Mouse (Mus musculus): ENCODE results near the gene Syt12. TPM values are rescaled to one million over a fixed set of nuclear protein-coding genes. Genes with fewer than 3 reads are reported as not detected.
"Not testable (repeated sequence)": the region's sequence is repeated elsewhere in the genome, so short reads cannot be mapped to it uniquely, and the experiment has no call there.

Syt12 gene
- polyA plus RNA-seq, 1 experiment from 2014 or later = 1.9 TPM

DNA sequence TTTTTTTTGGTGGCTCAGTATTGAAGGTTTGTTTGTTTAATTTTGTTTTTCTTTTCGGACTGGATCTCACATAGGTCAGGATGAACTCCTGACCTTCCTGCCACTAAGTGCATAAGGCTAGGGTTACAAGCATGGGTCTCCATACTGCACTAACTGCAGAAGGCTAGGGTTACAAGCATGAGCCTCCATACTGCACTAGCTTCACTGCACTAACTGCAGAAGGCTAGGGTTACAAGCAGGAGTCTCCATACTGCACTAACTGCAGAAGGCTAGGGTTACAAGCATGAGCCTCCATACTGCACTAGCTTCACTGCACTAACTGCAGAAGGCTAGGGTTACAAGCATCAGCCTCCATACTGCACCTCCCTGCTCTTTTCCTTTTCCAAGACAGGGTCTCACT is 23.2 kb downstream of the Syt12 start:
- not testable (repeated sequence) for H3K27me3 ChIP-seq (replicated peaks); H3K4me3 ChIP-seq; H3K27ac ChIP-seq; H3K9ac ChIP-seq; H3K4me1 ChIP-seq; H3K36me3 ChIP-seq; H3K4me2 ChIP-seq (replicated peaks); ATAC-seq (ENCODE audit: low FRiP score, low read depth); H3K9me3 ChIP-seq
- WGBS = 63% methylated on average over 1 of the region's 1 CpGs

DNA sequence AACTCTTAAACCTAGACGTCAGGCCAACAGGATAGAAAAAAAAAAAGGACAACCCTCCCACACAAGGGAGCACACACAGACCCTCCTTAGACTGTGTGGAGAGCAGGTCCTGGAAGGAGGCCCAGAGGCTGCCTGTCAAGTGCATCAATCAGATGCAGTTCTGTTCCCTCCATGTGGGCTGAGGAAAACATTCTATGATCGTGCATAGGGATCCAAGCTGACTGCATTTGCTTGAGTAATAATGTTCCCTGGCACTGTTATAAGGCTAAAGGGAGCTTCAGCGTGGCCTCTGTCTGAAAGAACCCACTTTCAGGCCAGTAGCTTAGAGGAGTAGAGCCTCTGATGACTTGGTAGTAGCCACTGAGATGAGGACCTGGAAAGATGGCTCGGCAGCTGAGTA is 24.7 kb downstream of the Syt12 start:
- Histone ChIP-seq H3K4me2 (replicated peaks) (no peak overlapping the region), H3K27me3 (replicated peaks) (no peaks in the 10 kb centered on the region), H3K27ac (no peak overlapping the region), H3K36me3 (no peaks in the 10 kb centered on the region), H3K4me3 (no peak overlapping the region), H3K9ac (no peak overlapping the region), H3K4me1 (peaks cover 5% of the 10 kb centered on the region; the same call in 1 of the 2 replicates), H3K9me3 (no peaks in the 10 kb centered on the region)
- WGBS = 49% methylated on average over 4 of the region's 4 CpGs
- no peak for ATAC-seq (ENCODE audit: low FRiP score, low read depth)

DNA sequence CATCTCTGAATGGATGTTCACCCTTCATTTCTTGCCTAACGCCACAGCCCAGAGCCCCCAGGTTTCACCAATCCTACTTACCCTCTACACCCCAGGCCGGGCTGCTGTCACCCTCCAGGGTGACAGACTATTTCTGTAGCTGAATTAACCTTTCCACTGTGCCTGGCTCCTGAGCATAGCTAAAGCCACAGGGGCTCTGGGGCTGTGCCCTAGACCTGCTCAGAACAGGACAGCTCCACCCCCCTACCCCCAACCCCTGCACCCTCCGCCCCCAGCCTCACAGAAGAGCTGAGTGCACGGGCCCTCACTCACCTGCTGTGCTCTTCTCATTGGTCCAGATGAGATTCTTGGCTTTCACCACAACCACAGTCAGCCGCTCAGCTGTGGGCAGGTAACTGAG is 25.3 kb downstream of the Syt12 start:
- Histone ChIP-seq H3K4me2 (replicated peaks) (no peak overlapping the region), H3K9me3 (no peaks in the 10 kb centered on the region), H3K4me3 (no peak overlapping the region), H3K36me3 (no peaks in the 10 kb centered on the region), H3K4me1 (peaks cover 5% of the 10 kb centered on the region; the same call in 1 of the 2 replicates), H3K27me3 (replicated peaks) (no peaks in the 10 kb centered on the region), H3K9ac (no peak overlapping the region), H3K27ac (no peak overlapping the region)
- ATAC-seq (ENCODE audit: low FRiP score, low read depth) = no peak
- WGBS = 24% methylated on average over 5 of the region's 5 CpGs

DNA sequence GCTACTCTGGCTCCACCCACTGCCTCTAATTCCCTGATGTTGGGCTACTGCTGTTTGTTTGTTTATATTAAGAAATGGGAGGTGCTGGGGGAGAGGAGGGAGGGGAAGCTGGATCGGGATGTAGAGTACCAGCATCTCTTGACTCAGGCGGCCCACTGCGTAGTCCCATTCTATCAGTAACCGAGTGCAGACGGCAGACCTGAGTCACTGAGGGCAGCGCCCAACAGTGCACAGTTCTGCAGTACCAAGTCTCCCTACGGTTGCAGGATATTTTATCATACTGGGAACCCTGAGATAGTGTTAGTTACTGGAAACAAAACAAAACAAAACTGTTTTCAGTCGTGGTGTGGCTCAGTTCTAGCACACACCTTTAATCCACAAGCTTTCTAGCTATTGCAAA is 26.1 kb downstream of the Syt12 start:
- Histone ChIP-seq H3K4me1 (peaks cover 5% of the 10 kb centered on the region; the same call in 1 of the 2 replicates), H3K9me3 (no peaks in the 10 kb centered on the region), H3K4me3 (no peak overlapping the region), H3K4me2 (replicated peaks) (no peak overlapping the region), H3K9ac (no peak overlapping the region), H3K36me3 (no peaks in the 10 kb centered on the region), H3K27me3 (replicated peaks) (no peaks in the 10 kb centered on the region), H3K27ac (no peak overlapping the region)
- no peak for ATAC-seq (ENCODE audit: low FRiP score, low read depth)
- WGBS = 79% methylated on average over 8 of the region's 8 CpGs

DNA sequence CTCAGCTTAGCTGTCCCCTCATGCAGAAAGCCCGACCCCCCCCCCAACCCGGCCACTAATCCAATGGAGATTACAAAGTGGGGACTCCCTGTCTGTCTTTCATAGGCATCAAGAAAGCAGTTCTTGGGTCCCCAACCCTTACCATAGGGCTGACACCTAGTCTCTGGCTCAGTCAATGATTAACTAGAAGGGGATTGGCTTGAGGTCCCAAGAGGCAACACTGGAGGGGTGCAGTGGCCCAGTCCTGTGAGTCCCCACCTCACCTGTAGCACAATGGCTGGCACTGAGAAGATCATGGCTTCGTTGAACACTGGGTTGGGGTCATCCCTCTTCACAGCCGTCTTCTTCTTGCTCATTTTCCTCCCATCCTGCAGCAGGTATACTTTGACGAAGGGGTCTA is 26.6 kb downstream of the Syt12 start:
- H3K4me3 ChIP-seq = no peak overlapping the region
- no peaks in the 10 kb centered on the region for H3K9me3 ChIP-seq
- no peaks in the 10 kb centered on the region for H3K27me3 ChIP-seq (replicated peaks)
- no peak overlapping the region for H3K27ac ChIP-seq
- no peak overlapping the region for H3K4me2 ChIP-seq (replicated peaks)
- ATAC-seq (ENCODE audit: low FRiP score, low read depth) = no peak
- H3K4me1 ChIP-seq = peaks cover 5% of the 10 kb centered on the region; the same call in 1 of the 2 replicates
- no peak overlapping the region for H3K9ac ChIP-seq
- no peaks in the 10 kb centered on the region for H3K36me3 ChIP-seq
- WGBS = 76% methylated on average over 5 of the region's 5 CpGs

DNA sequence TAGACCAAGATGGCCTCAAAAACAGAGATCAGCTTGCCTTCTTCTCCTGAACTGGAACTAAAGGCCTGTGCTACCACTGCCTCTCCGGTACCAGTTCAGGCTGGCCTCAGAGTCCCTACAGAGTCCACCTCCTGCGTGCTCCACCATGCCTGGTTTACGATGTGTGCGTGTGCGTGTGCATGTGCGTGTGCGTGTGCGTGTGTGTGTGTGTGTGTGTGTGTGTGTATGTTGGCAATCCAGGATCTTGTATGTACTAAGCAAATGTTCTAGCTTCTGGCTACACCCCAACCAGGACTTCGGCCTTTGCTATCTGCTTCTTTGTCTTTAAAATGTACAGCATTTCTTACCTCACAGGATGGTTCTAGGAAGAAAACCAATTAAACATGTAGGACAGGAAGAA is 28.0 kb downstream of the Syt12 start:
- H3K27ac ChIP-seq = no peak overlapping the region
- no peaks in the 10 kb centered on the region for H3K27me3 ChIP-seq (replicated peaks)
- no peak overlapping the region for H3K9ac ChIP-seq
- H3K4me3 ChIP-seq = no peak overlapping the region
- H3K36me3 ChIP-seq = no peaks in the 10 kb centered on the region
- H3K4me1 ChIP-seq = peaks cover 5% of the 10 kb centered on the region; the same call in 1 of the 2 replicates
- WGBS = 94% methylated on average over 9 of the region's 9 CpGs
- ATAC-seq (ENCODE audit: low FRiP score, low read depth) = no peak
- H3K9me3 ChIP-seq = no peaks in the 10 kb centered on the region
- no peak overlapping the region for H3K4me2 ChIP-seq (replicated peaks)

DNA sequence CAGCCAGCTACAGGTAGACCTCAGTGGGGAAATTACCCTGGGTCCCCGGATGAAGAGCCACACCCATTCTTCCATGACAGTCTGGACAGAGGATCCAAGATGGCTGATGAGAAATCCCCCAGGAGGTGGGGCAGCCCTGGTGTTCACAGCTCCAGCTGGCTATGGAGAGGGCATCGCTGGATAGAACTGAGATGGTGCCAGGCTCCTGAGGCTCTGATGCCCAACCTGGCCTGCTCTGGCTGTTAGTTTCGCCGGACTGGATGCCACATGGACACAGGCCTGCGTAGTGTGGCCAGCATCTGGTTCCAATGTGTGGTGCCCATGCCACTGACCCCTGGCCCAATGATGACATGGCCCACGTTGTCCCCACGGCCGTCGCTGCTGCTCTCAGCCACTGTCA is 29.8 kb downstream of the Syt12 start:
- Histone ChIP-seq H3K9me3 (no peaks in the 10 kb centered on the region), H3K4me1 (peaks cover 5% of the 10 kb centered on the region; the same call in 1 of the 2 replicates), H3K27ac (no peak overlapping the region), H3K4me3 (no peak overlapping the region), H3K36me3 (no peaks in the 10 kb centered on the region), H3K9ac (no peak overlapping the region), H3K4me2 (replicated peaks) (no peak overlapping the region), H3K27me3 (replicated peaks) (no peaks in the 10 kb centered on the region)
- 85% methylated on average over 9 of the region's 9 CpGs for WGBS
- no peak for ATAC-seq (ENCODE audit: low FRiP score, low read depth)

DNA sequence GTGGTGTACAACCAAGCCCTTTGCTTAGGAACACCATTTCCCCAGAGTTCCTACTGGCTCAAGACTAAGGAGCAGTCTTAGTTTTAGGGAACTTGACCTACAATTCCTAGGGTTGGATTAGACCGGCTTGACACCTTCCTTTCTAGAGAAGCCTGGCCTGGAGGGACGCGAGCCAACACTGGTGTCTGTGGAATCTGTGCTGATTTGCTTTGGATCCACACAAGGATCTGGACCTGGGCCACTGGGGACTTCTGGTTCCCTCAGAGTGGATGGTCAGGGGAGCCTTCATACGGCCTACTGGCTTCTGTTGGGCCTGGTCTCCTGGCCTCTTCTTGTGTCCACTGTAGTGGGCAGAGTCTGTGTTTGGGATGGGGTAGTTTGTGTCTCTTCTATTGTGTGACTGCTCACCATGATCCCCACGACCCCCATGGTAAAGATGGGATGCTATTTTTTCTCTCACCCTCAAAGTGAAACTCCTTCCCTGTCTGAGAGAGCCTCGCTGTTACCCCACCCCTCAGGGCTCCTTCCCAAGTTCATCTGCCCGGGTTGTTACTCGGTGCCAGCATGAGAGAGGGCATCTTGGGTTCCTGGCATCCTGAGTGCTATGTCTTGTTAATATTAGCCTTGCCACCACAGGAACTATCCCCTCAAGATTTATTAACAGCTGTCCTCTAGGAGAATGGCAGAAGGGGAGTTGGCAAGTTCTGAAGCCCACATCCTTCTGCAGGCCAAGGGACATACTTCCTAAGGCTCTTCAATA is 30.4 kb downstream of the Syt12 start:
- no peak overlapping the region for H3K4me3 ChIP-seq
- no peak overlapping the region for H3K27ac ChIP-seq
- no peaks in the 10 kb centered on the region for H3K36me3 ChIP-seq
- no peak for ATAC-seq (ENCODE audit: low FRiP score, low read depth)
- peaks cover 2% of the 10 kb centered on the region; the same call in 1 of the 2 replicates for H3K4me1 ChIP-seq
- no peaks in the 10 kb centered on the region for H3K27me3 ChIP-seq (replicated peaks)
- no peak overlapping the region for H3K4me2 ChIP-seq (replicated peaks)
- H3K9ac ChIP-seq = no peak overlapping the region
- WGBS = 86% methylated on average over 8 of the region's 8 CpGs
- no peaks in the 10 kb centered on the region for H3K9me3 ChIP-seq

DNA sequence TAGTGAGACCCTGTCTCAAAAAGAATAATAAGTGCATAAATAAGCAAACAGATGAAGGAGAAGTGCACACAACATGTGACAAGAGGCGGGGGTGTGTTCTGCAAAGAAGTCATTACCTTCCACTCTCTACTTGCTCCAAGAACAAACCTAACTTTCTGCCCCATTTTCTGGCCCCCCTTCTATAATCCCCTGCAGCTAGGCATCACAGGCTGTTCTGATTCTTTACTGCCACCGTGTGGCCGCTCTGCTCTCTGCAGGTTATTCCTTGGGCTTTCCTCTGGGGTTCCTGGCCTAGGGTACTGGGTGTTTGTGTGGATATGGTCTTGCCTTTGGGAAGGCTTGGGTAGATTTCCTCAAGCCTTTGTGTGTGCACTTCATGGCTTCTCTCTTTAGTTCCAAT is 34.8 kb downstream of the Syt12 start:
- peaks cover 21% of the 10 kb centered on the region for H3K27me3 ChIP-seq (replicated peaks)
- 6% methylated on average over 3 of the region's 3 CpGs for WGBS
- no peaks in the 10 kb centered on the region for H3K36me3 ChIP-seq
- ATAC-seq (ENCODE audit: low FRiP score, low read depth) = no peak
- H3K4me1 ChIP-seq = peaks cover 16% of the 10 kb centered on the region
- no peaks in the 10 kb centered on the region for H3K9me3 ChIP-seq
- no peak overlapping the region for H3K4me2 ChIP-seq (replicated peaks)
- no peak overlapping the region for H3K27ac ChIP-seq
- H3K4me3 ChIP-seq = no peak overlapping the region
- no peak overlapping the region for H3K9ac ChIP-seq

DNA sequence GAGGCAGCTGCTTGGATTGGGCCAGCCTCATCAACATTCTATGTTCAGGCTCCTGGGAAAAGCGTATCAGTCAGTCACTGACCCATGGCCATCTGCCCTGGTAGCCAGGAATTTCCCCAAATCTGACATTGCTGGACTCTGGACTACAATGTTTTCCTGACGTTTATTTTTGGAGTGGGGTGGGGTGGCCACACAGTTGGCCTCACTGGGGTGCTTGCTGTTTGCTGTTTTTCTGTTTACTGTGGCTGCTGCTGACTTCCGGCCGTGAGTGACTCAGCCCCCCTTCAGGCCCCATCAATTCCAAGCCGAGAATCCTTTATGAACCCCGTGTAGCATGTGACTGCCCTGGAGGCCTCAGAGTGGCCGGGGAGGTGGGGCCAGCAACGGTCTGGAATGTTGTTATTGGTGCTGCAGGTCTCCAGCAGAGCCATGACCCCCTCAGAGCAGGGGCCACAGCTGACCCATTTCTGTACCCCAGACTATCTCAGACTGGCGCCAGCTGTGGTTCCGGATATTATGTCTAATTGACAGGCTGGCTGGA is 35.6 kb downstream of the Syt12 start:
- H3K4me1 ChIP-seq = peaks cover 16% of the 10 kb centered on the region
- no peaks in the 10 kb centered on the region for H3K36me3 ChIP-seq
- ATAC-seq (ENCODE audit: low FRiP score, low read depth) = no peak
- 24% methylated on average over 10 of the region's 10 CpGs for WGBS
- no peak overlapping the region for H3K27ac ChIP-seq
- no peak overlapping the region for H3K9ac ChIP-seq
- H3K9me3 ChIP-seq = no peaks in the 10 kb centered on the region
- H3K4me3 ChIP-seq = no peak overlapping the region
- peaks cover 21% of the 10 kb centered on the region for H3K27me3 ChIP-seq (replicated peaks)
- H3K4me2 ChIP-seq (replicated peaks) = no peak overlapping the region

DNA sequence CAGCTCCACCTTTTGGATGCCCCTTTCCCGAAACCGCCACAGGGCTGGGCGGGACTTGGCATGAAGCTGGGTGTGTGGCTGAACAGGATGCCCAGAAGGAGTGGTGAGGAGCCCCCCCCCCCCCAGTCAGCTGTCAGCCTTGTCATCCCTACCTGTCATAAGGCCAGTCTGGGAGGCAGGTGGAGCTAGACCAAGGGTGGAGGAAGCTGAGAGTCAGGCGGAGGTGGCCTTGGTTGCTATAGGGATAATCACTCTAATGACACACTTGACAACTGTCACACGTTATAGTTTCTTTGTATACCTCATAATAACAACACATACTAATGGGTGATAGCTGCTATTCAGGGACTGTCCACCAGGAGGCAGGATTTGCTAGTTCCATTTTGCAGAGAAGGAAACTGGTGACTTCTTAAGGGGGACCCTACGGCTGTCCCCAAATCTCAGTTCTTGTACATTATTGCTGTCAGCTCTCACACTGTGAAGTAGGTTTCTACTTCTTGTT is 36.1 kb downstream of the Syt12 start:
- peaks cover 16% of the 10 kb centered on the region for H3K4me1 ChIP-seq
- no peak overlapping the region for H3K4me2 ChIP-seq (replicated peaks)
- ATAC-seq (ENCODE audit: low FRiP score, low read depth) = no peak
- 29% methylated on average over 6 of the region's 6 CpGs for WGBS
- no peaks in the 10 kb centered on the region for H3K36me3 ChIP-seq
- H3K27ac ChIP-seq = no peak overlapping the region
- no peak overlapping the region for H3K4me3 ChIP-seq
- no peaks in the 10 kb centered on the region for H3K9me3 ChIP-seq
- no peak overlapping the region for H3K9ac ChIP-seq
- peaks cover 21% of the 10 kb centered on the region for H3K27me3 ChIP-seq (replicated peaks)

DNA sequence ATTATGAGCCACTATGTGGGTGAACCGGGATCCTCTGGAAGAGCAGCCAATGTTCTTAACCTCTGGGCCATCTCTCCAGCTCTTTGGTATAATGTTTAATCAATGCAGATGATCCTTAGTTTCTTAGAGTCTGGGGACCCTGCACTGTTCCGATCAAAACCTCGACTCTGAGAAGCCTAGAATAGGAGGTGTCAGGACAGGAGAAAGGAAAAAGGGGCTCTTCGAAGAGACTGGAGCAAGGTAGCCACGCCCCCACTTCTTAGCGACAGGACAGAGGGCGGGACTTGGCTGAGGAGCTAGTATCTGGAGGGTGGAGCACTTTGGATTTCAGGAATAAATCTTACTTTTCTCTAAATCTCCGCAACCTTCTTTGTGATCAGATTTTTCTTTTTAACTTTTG is 37.0 kb downstream of the Syt12 start:
- WGBS = 10% methylated on average over 8 of the region's 8 CpGs
- Histone ChIP-seq H3K4me2 (replicated peaks) (peak overlapping the region; percentile 94), H3K4me1 (peaks cover 16% of the 10 kb centered on the region), H3K36me3 (no peaks in the 10 kb centered on the region), H3K27ac (no peak overlapping the region), H3K27me3 (replicated peaks) (peaks cover 21% of the 10 kb centered on the region), H3K9me3 (0 out of 2 replicates have a peak, but pooled peaks cover 5% of the 10 kb centered on the region), H3K9ac (no peak overlapping the region), H3K4me3 (no peak overlapping the region)
- ATAC-seq (ENCODE audit: low FRiP score, low read depth) = no peak

Data from neural tube, embryonic 12.5 days (tissue).